Mouse (Mus musculus) cerebral cortex, adult 2 months (tissue): ENCODE measurements around the gene Defb25.

ENCODE experiments used
- WGBS: fragments of 180-500 bp; shearing (Covaris S2); methylation state at CpG from one replicate; pipeline ENCODE4 v1.1.7; 2018; 5-methylcytosine and 5-hydroxymethylcytosine counted together

Defb25 gene

DNA sequence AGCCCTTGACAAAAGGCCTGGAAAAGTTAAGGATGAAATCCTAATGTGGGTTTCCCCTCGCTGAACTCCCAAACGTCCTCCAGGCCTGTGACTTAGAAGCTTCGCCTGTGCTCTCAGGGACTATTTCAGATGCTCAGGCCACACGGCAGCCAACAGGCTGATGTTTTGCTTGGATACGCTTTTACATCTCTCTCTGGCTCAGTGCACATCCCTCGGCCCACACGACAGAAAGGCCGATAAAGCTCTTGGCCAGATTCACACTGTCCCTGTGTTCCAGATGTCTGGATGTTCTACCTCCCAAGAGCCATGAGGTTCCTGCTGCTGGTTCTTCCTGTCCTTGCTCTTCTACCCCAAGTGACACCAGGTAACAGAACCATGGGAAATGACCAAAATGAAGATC, 49.4 kb downstream of the Defb25 start:
- WGBS = 94% methylated on average over 8 of the region's 8 CpGs
